Mouse (Mus musculus) ES-E14 (cell line): Measurements from ENCODE around the gene Trio. TPM values are rescaled to one million over a fixed set of nuclear protein-coding genes. Genes with fewer than 3 reads are reported as not detected.

Experiments
- DNase-seq: peaks from one replicate; pipeline ENCODE4 v3.0.0-alpha.2; 2013; ENCODE audit warnings: low read depth, low spot score
- H3K27ac ChIP-seq: 2 replicates; pipeline ENCODE4 v1.5.1; 2012; ENCODE audit warnings: low read depth, mild to moderate bottlenecking, low read length, moderate library complexity, mixed read lengths; ENCODE audit not compliant: poor library complexity, insufficient read depth, severe bottlenecking
- H3K36me3 ChIP-seq: 2 replicates; pipeline ENCODE4 v1.6.1; 2012; ENCODE audit warnings: mild to moderate bottlenecking, low read length, moderate library complexity, mixed read lengths; ENCODE audit not compliant: control insufficient read depth, poor library complexity, insufficient read depth, severe bottlenecking
- H3K4me1 ChIP-seq, 2 experiments: fragments of 150-350 bp in 1 of 2; sonication (generic) in 1 of 2; 2 replicates each; pipeline ENCODE4 v1.6.1; 2012; ENCODE audit warnings: low read length in 2 of 2, mild to moderate bottlenecking in 1 of 2, mixed read lengths in 1 of 2; ENCODE audit not compliant: control insufficient read depth in 2 of 2, insufficient read depth in 2 of 2, poor library complexity in 1 of 2
- H3K4me3 ChIP-seq, 2 experiments: fragments of 150-350 bp in 1 of 2; sonication (generic) in 1 of 2; 2 replicates each; pipeline ENCODE4 v1.5.1; 2012; ENCODE audit warnings: low read length in 2 of 2, low read depth in 1 of 2, mild to moderate bottlenecking in 1 of 2, mixed read lengths in 1 of 2; ENCODE audit not compliant: insufficient read depth in 1 of 2, poor library complexity in 1 of 2, severe bottlenecking in 1 of 2
- H3K9ac ChIP-seq: 2 replicates; pipeline ENCODE4 v1.6.1; 2012; ENCODE audit warnings: low read depth, mild to moderate bottlenecking, low read length, mixed read lengths; ENCODE audit not compliant: poor library complexity, insufficient read depth, severe bottlenecking
- H3K9me3 ChIP-seq: fragments of 150-350 bp; sonication (generic); 2 replicates; pipeline ENCODE4 v1.6.1; 2012; ENCODE audit warnings: low read depth, mild to moderate bottlenecking, low read length; ENCODE audit not compliant: control insufficient read depth, insufficient read depth
- CHD2 ChIP-seq: IDR thresholded peaks from 2 replicates; pipeline ENCODE4 v1.6.1; 2014; ENCODE audit warnings: mild to moderate bottlenecking, low read depth, low read length, inconsistent platforms
- HCFC1 ChIP-seq: IDR thresholded peaks from 2 replicates; pipeline ENCODE4 v1.6.1; 2012; ENCODE audit warnings: low read length, inconsistent platforms, borderline replicate concordance; ENCODE audit not compliant: insufficient read depth
- MAFK ChIP-seq: IDR thresholded peaks from 2 replicates; pipeline ENCODE4 v1.6.1; 2014; ENCODE audit warnings: mild to moderate bottlenecking, low read depth, low read length, inconsistent platforms; ENCODE audit not compliant: insufficient read depth
- ZC3H11A ChIP-seq: IDR thresholded peaks from 2 replicates; pipeline ENCODE4 v1.6.1; 2012; ENCODE audit warnings: low read depth, mild to moderate bottlenecking, inconsistent platforms, low read length, borderline replicate concordance
- ZNF384 ChIP-seq: IDR thresholded peaks from 2 replicates; pipeline ENCODE4 v1.6.1; 2012; ENCODE audit warnings: low read depth, low read length, inconsistent platforms
- in situ Hi-C, 2 experiments: fragments of 600-800 bp; cut with MboI; formaldehyde crosslinking; loops; one replicate each; pipeline ENCODE4 v1.15.1; 2025; ENCODE audit warnings: low sequenced_read_pairs in 2 of 2, inconsistent platforms in 1 of 2; ENCODE audit not compliant: unreplicated experiment in 2 of 2
- total RNA-seq: library from RNA; depleted of rRNA; stranded (reverse); fragments of 300-350 nt; gene quantifications from 2 replicates; pipeline ENCODE4 v1.2.3, GENCODE M21; 2012

Gene Trio
- total RNA-seq, 1 experiment = 34.4 TPM

GRCm38 (mm10) chr15:28024965-28025338, 696 bp downstream of the Trio start:
- peak overlapping the region; percentile 70 to 93 for H3K4me3 ChIP-seq
- no peak overlapping the region for H3K27ac ChIP-seq
- no peak for TF ChIP-seq HCFC1
- no peak for TF ChIP-seq MAFK
- no peak for TF ChIP-seq CHD2
- no peak for TF ChIP-seq ZC3H11A
- no peak for TF ChIP-seq ZNF384
- peaks cover 0 to 4% of the 10 kb centered on the region in 2 experiments; a peak in 1 of 4 replicates for H3K4me1 ChIP-seq
- DNase-seq = no peak
- H3K36me3 ChIP-seq = no peaks in the 10 kb centered on the region
- peak overlapping the region; percentile 89 for H3K9ac ChIP-seq
- in situ Hi-C loops = no loop called here
- no peaks in the 10 kb centered on the region for H3K9me3 ChIP-seq

GRCm38 (mm10) chr15:28024031-28024964, 1.4 kb downstream of the Trio start:
- in situ Hi-C loops = no loop called here
- no peak for DNase-seq
- Histone ChIP-seq H3K4me1 (peaks cover 0 to 4% of the 10 kb centered on the region in 2 experiments; a peak in 1 of 4 replicates), H3K4me3 (peak overlapping the region; percentile 70 to 93), H3K36me3 (no peaks in the 10 kb centered on the region), H3K27ac (no peak overlapping the region), H3K9ac (peak overlapping the region; percentile 89), H3K9me3 (no peaks in the 10 kb centered on the region)
- TF ChIP-seq CHD2 = no peak
- TF ChIP-seq ZC3H11A = no peak
- no peak for TF ChIP-seq MAFK
- no peak for TF ChIP-seq HCFC1
- TF ChIP-seq ZNF384 = no peak

- no peaks in the 10 kb centered on the region for H3K9me3 ChIP-seq
- no peak overlapping the region for H3K4me3 ChIP-seq
- in situ Hi-C loops = no loop called here
- no peak for TF ChIP-seq MAFK
- TF ChIP-seq ZNF384 = 0 out of 2 replicates have a peak, but pooled peaks have one; percentile 36
- H3K36me3 ChIP-seq = no peaks in the 10 kb centered on the region
- H3K4me1 ChIP-seq = peaks cover 0 to 4% of the 10 kb centered on the region in 2 experiments; a peak in 1 of 4 replicates
- no peak overlapping the region for H3K9ac ChIP-seq
- no peak for DNase-seq
- no peak overlapping the region for H3K27ac ChIP-seq
These were observed 3.9 kb downstream of the Trio start for GRCm38 (mm10) chr15:28021591-28022209.

GRCm38 (mm10) chr15:28019393-28020070, 6.1 kb downstream of the Trio start:
- Histone ChIP-seq H3K9me3 (no peaks in the 10 kb centered on the region), H3K4me1 (peaks cover 0 to 4% of the 10 kb centered on the region in 2 experiments; a peak in 1 of 4 replicates), H3K27ac (no peak overlapping the region), H3K9ac (no peak overlapping the region), H3K36me3 (no peaks in the 10 kb centered on the region), H3K4me3 (no peak overlapping the region)
- in situ Hi-C loops = no loop called here
- TF ChIP-seq MAFK (no peak), ZNF384 (no peak), HCFC1 (no peak), ZC3H11A (no peak), CHD2 (no peak)
- no peak for DNase-seq
